Mouse (Mus musculus) forebrain, embryonic 14.5 days (tissue): ENCODE measurements at regions not wholly inside any gene's neighbourhood (a gene's known extent, or its start where the extent isn't known, plus 50 kb on each side); places are given as distances from the start of the nearest gene placed in this dataset.
"Not testable (repeated sequence)": the region's sequence is repeated elsewhere in the genome, so short reads cannot be mapped to it uniquely, and the experiment has no call there.

ENCODE experiments used
- ATAC-seq: fragments of 200-750 bp; cut with Nextera tagmentation; 2 replicates; pipeline ENCODE4 v1.8.0; 2017; ENCODE audit warnings: mild to moderate bottlenecking, moderate library complexity
- DNase-seq: peaks from one replicate; pipeline ENCODE4 v3.0.0-alpha.2; 2015; ENCODE audit warnings: low spot score
- H3K27ac ChIP-seq: fragments of 300-500 bp; sonication (generic); 2 replicates; pipeline ENCODE4 v1.5.1; 2014; ENCODE audit warnings: low read depth, mild to moderate bottlenecking, control low read depth, low read length, moderate library complexity
- H3K27me3 ChIP-seq: fragments of 300-500 bp; sonication (generic); replicated peaks from 2 replicates; pipeline ENCODE4 v1.6.1; 2014; ENCODE audit warnings: low read length, control low read depth, mixed read lengths; ENCODE audit not compliant: control insufficient read depth, insufficient read depth
- H3K36me3 ChIP-seq: fragments of 300-500 bp; sonication (generic); 2 replicates; pipeline ENCODE4 v1.6.1; 2014; ENCODE audit warnings: low read length, control low read depth; ENCODE audit not compliant: control insufficient read depth, insufficient read depth
- H3K4me1 ChIP-seq: fragments of 300-500 bp; sonication (generic); 2 replicates; pipeline ENCODE4 v1.6.1; 2014; ENCODE audit warnings: antibody characterized with exemption, low read length, control low read depth; ENCODE audit not compliant: control insufficient read depth, insufficient read depth
- H3K4me2 ChIP-seq: fragments of 300-500 bp; sonication (generic); 2 replicates; pipeline ENCODE4 v1.6.1; 2014; ENCODE audit warnings: mild to moderate bottlenecking, control low read depth, low read length
- H3K4me3 ChIP-seq: fragments of 300-500 bp; sonication (generic); 2 replicates; pipeline ENCODE4 v1.5.1; 2014; ENCODE audit warnings: low read depth, low read length, control low read depth
- H3K9ac ChIP-seq: fragments of 300-500 bp; sonication (generic); 2 replicates; pipeline ENCODE4 v1.6.1; 2014; ENCODE audit warnings: mild to moderate bottlenecking, low read length, control low read depth, moderate library complexity
- H3K9me3 ChIP-seq: fragments of 300-500 bp; sonication (generic); replicated peaks from 2 replicates; pipeline ENCODE4 v1.6.1; 2016; ENCODE audit warnings: low read length, control low read depth, mixed read lengths; ENCODE audit not compliant: control insufficient read depth
- WGBS: fragments of 180-500 bp; shearing (Covaris S2); extraction: QIAGEN DNeasy Blood & Tissue Kit; methylation state at CpG from one replicate; pipeline ENCODE4 v1.1.7; 2014; 5-methylcytosine and 5-hydroxymethylcytosine counted together

DNA sequence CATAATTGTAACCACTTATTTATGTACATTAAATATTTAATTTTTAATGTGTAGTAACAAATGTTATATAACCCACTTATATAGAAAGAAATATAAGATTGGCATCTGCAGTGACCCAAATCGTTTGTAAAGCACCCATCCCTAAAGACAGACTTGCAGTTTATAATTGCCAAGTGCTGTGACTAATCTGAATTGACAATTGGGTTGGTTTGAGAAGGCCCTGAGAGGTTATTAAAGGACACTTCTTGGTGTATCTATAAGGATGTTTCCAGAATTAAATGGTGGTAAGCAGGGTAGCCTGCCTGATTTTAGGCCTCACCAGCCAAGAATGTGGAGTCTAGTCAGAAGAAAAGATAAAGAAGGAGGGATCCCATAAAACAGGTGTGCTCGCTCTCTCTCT, 133.3 kb upstream of the Slc13a1 start:
- Histone ChIP-seq H3K4me1 (no peaks in the 10 kb centered on the region), H3K9ac (no peak overlapping the region), H3K27ac (no peak overlapping the region), H3K9me3 (no peaks in the 10 kb centered on the region), H3K36me3 (no peaks in the 10 kb centered on the region), H3K4me2 (no peak overlapping the region), H3K4me3 (no peak overlapping the region), H3K27me3 (no peaks in the 10 kb centered on the region)
- WGBS = 85% methylated on average over 2 of the region's 2 CpGs
- no peak for ATAC-seq
- no peak for DNase-seq

DNA sequence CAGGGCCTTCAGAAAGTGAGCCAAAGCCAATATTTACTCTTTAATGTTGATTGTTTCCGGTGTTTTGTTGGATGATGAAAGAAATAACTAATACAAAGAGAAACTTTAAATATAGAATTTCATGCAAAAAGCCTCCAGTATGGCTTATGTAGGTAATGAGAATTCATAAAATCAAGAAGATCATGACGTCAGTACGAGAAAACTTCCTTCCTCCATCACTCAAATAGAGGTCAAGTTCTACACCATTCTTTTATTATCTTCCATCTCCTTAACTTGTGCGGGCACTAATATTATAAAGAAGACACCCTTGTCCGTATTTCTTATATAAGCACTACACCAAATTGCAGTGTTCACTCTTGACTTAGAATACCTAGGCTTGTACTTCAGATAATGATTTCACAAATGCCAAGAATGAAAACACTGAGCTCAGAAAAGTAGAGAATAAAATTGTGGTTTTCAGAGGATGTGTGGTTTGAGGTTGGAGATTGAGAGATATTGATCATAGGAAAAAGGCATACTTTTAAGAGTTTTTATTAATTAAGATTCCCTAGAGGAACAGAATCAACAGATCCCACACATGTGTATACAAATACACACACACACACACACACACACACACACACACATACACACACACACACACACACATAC, 130.8 kb upstream of the Slc13a1 start:
- no peak overlapping the region for H3K9ac ChIP-seq
- ATAC-seq = no peak
- no peak overlapping the region for H3K4me3 ChIP-seq
- no peak overlapping the region for H3K4me2 ChIP-seq
- no peak for DNase-seq
- H3K27ac ChIP-seq = no peak overlapping the region
- no peaks in the 10 kb centered on the region for H3K4me1 ChIP-seq
- H3K36me3 ChIP-seq = no peaks in the 10 kb centered on the region
- WGBS = 94% methylated on average over 5 of the region's 5 CpGs
- H3K9me3 ChIP-seq = no peaks in the 10 kb centered on the region
- no peaks in the 10 kb centered on the region for H3K27me3 ChIP-seq

DNA sequence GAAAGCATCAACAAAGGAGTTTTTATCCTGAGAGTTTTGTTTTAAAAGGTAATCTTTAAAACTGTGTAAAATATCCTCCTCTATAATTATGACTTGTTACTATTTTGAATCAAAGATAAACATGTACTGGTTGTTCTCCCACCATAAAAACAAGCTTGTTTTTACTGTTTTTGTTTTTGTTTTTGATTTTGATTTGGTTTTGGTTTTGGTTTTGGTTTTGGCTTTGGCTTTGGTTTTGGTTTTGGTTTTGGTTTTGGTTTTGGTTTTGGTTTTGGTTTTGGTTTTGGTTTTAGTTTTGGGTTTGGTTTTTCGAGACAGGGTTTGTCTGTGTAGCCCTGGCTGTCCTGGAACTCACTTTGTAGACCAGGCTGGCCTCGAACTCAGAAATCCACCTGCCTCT, 120.9 kb upstream of the Slc13a1 start:
- H3K27ac ChIP-seq, H3K9ac ChIP-seq, H3K27me3 ChIP-seq, H3K9me3 ChIP-seq, DNase-seq, H3K4me1 ChIP-seq, H3K4me2 ChIP-seq, ATAC-seq, H3K36me3 ChIP-seq, H3K4me3 ChIP-seq: not testable (repeated sequence)
- WGBS = 81% methylated on average over 2 of the region's 2 CpGs

DNA sequence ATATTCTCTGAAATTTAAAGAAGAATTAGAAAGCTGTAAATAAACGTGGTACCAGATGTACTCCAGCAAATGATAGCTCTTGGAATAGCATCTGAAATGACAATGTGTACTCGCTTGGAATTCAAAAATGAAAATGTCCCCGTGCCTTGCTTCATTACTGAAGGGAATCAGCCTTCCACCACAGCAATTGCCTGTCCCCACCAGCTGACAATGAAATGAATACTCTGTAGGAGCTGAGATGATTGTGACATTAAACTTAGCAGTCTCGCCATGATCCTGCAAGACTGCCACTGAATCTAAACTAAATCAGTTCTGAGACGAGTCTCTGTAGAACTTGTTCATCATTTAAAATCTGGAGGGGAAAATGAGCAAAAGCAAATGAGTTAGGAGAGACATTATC, 104.9 kb upstream of the Slc13a1 start:
- H3K4me2 ChIP-seq = no peak overlapping the region
- H3K9ac ChIP-seq = no peak overlapping the region
- 84% methylated on average over 5 of the region's 5 CpGs for WGBS
- DNase-seq (peak; percentile 5), ATAC-seq (no peak)
- no peaks in the 10 kb centered on the region for H3K9me3 ChIP-seq
- no peaks in the 10 kb centered on the region for H3K27me3 ChIP-seq
- no peaks in the 10 kb centered on the region for H3K36me3 ChIP-seq
- H3K27ac ChIP-seq = no peak overlapping the region
- H3K4me1 ChIP-seq = no peaks in the 10 kb centered on the region
- no peak overlapping the region for H3K4me3 ChIP-seq

DNA sequence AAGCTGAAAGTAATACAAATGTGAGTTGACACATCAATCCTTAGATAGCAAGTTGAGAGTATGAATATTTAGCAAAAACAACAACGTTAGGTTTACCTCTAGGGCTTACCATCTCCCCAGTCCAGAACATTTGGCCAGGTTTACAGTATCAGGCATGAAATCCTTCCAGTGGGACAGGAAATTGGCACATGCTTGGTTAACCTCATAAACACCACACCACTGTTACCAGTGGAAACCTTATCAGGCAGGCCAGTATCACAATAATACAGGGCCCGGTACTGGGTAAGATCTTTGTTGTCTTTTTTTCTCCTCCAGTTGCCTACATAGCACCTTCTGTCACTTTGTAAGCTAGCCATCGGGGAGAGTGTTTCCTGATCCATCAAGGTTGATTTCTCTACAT, 101.7 kb upstream of the Slc13a1 start:
- DNase-seq = no peak
- no peaks in the 10 kb centered on the region for H3K4me1 ChIP-seq
- no peak for ATAC-seq
- H3K36me3 ChIP-seq = no peaks in the 10 kb centered on the region
- no peak overlapping the region for H3K9ac ChIP-seq
- no peaks in the 10 kb centered on the region for H3K9me3 ChIP-seq
- WGBS = 90% methylated on average over 3 of the region's 3 CpGs
- H3K27me3 ChIP-seq = no peaks in the 10 kb centered on the region
- no peak overlapping the region for H3K4me3 ChIP-seq
- no peak overlapping the region for H3K27ac ChIP-seq
- no peak overlapping the region for H3K4me2 ChIP-seq

DNA sequence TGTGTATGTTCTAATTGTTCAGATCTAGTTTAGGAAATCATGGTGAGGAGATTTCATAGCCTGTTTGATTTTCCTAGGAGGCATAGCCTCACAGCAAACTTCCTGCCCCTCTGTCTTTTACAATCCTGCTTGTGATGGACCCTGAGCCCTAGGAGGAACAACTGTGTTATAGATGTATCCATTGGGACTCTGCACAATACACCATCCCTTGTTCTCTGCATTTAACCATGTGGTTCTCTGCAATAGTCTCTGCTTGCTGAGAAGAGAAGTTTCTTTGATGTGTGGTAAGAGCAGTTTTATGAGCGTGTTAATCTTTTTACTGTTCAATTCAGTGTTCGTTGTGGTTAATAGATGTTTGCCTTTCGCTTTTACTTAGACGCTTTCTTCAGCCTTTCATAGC, 95.9 kb upstream of the Slc13a1 start:
- H3K9me3 ChIP-seq = no peaks in the 10 kb centered on the region
- no peak overlapping the region for H3K9ac ChIP-seq
- H3K4me2 ChIP-seq = no peak overlapping the region
- H3K27me3 ChIP-seq = no peaks in the 10 kb centered on the region
- WGBS = 72% methylated on average over 4 of the region's 4 CpGs
- H3K36me3 ChIP-seq = no peaks in the 10 kb centered on the region
- H3K4me3 ChIP-seq = no peak overlapping the region
- no peak overlapping the region for H3K27ac ChIP-seq
- ATAC-seq (no peak), DNase-seq (no peak)
- H3K4me1 ChIP-seq = no peaks in the 10 kb centered on the region

DNA sequence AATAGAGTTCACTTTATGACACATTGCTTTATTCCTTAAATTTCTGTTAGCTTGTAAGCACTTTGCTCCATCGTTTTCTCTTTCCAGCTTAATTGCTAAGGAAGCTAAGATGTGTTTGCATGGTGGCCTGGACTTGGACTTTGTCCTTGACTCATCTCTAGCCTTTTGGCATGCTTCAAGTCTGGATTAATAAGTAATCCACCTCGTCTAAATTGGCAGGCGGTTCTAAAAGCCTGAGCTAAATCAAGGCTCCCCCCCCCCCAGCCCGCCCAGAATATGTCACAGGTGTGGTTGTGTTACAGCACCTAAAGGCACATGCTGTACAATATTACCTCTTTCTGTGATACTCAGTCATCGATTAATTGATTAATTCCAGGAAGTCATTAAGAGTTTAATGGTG, 94.7 kb upstream of the Slc13a1 start:
- Histone ChIP-seq H3K27ac (no peak overlapping the region), H3K4me3 (no peak overlapping the region), H3K4me2 (no peak overlapping the region), H3K36me3 (no peaks in the 10 kb centered on the region), H3K27me3 (no peaks in the 10 kb centered on the region), H3K9ac (no peak overlapping the region), H3K9me3 (no peaks in the 10 kb centered on the region), H3K4me1 (no peaks in the 10 kb centered on the region)
- DNase-seq = no peak
- 79% methylated on average over 5 of the region's 5 CpGs for WGBS
- no peak for ATAC-seq

DNA sequence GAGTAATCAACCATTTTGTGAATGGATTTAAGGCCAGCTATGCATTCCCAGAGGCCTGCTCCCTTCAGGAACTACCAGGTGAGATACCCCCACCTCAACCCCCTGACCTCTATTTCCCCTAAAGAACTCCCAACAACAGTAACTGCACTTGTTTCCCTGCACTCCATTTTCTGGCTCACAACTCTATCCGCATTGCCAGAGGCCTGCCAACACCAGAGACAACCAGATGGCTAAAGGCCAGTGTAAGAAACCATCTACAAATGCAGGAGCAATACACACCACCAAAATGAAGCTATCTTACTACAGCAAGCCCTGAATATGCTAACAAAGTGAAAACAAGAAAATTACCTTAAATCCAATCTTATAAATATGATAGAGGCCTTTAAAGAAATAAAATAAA, 77.7 kb upstream of the Slc13a1 start:
- ATAC-seq = no peak
- Histone ChIP-seq H3K4me1 (no peaks in the 10 kb centered on the region), H3K9ac (no peak overlapping the region), H3K4me3 (no peak overlapping the region), H3K27me3 (no peaks in the 10 kb centered on the region), H3K4me2 (no peak overlapping the region), H3K27ac (no peak overlapping the region), H3K36me3 (no peaks in the 10 kb centered on the region), H3K9me3 (no peaks in the 10 kb centered on the region)
- 91% methylated on average over 1 of the region's 1 CpGs for WGBS
- DNase-seq = peak; percentile 19

DNA sequence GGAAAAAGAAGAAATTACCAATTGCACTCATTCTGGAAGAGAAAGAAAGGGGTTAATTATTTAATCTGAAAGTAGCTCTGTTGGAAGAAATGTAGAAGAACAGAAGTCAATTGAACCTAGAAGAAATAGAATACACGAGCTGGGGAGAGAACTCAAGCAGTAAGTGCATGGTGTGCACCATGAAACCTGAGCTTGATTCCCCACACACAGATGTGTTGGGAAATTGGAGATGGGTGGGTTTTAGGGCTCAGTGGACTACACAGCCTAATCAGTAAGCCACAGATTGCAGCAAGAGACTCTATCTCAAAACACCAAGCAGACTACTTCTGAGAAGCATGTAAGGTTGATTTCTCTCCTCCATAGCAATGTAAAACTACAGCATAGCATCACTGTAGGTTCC, 70.6 kb upstream of the Slc13a1 start:
- Histone ChIP-seq H3K4me2 (no peak overlapping the region), H3K9me3 (no peaks in the 10 kb centered on the region), H3K36me3 (no peaks in the 10 kb centered on the region), H3K27ac (no peak overlapping the region), H3K27me3 (no peaks in the 10 kb centered on the region), H3K9ac (no peak overlapping the region), H3K4me3 (no peak overlapping the region), H3K4me1 (no peaks in the 10 kb centered on the region)
- no peak for ATAC-seq
- no peak for DNase-seq
- 60% methylated on average over 1 of the region's 1 CpGs for WGBS
